22 mouse cellular contexts compared by ENCODE assay signal in the genomic region with DNA sequence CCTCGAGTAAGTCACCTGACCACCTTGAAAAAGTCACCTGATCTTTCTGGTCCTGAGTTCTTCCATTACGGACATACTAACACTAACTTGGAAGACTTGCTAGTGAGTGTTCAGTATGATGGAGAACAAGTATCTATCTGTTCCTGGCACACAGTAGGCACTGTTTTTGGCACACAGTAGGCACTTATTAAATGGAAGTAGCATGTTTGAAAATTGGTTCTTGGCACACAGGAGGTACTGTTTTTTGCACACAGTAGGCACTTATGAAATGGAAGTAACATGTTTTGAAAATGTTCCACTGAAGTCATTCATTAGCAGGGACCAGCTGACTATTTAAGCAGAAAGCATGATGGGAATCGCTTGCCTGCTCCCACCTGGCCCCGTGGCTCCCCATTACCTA. TPM values are rescaled to one million over a fixed set of nuclear protein-coding genes. Genes with fewer than 3 reads are reported as not detected.
DNase-seq lines count a peak whose midpoint lies in the region; ATAC-seq and TF ChIP-seq lines count a peak whose summit lies in the region.
"Had no signal": no experiment of that assay in that cellular context is flagged by ENCODE, and none has a peak within 500 bp of the region (broad histone marks: within the 10 kb centered on the region; RNA-seq: fewer than 3 reads in every experiment).

No protein-coding gene starts in this region.

- WGBS in embryonic facial prominence, embryonic 13.5 days = 68% methylated on average over 4 of the region's 4 CpGs
- WGBS in embryonic facial prominence, embryonic 10.5 days = 77% methylated on average over 4 of the region's 4 CpGs
- WGBS in limb, embryonic 13.5 days = 77% methylated on average over 4 of the region's 4 CpGs
- WGBS in limb, embryonic 10.5 days = 81% methylated on average over 4 of the region's 4 CpGs

- H3K36me3 ChIP-seq in embryonic facial prominence, embryonic 13.5 days = no peaks in the 10 kb centered on the region
- H3K36me3 ChIP-seq in embryonic facial prominence, embryonic 10.5 days (replicated peaks) = no peaks in the 10 kb centered on the region
- H3K36me3 ChIP-seq in limb, embryonic 13.5 days = no peaks in the 10 kb centered on the region
- H3K36me3 ChIP-seq in limb, embryonic 10.5 days = no peaks in the 10 kb centered on the region
- no peaks in the 10 kb centered on the region for H3K36me3 ChIP-seq in CH12.LX (replicated peaks in 1 of 2; ENCODE audit: control insufficient read depth in 1 of 2, insufficient read depth in 1 of 2, low read length in 1 of 2)
- H3K36me3 ChIP-seq: G1E had no signal

- dilution Hi-C loops in CH12.LX (cut with MboI; ENCODE audit: extremely low pct_ligation_motif_present, extremely low pct_unique_long_range_greater_than_20kb, low sequenced_read_pairs) = no loop called here

- no peak for TF ChIP-seq EP300 in CH12.LX (IDR thresholded peaks at IDR 0.05; ENCODE audit: low read length)

- no peak for TF ChIP-seq POLR2A in CH12.LX (IDR thresholded peaks at IDR 0.05; ENCODE audit: low read depth, low read length)

- no peak for TF ChIP-seq CTCF in CH12.LX (conservative IDR thresholded peaks at IDR 0.05 in 1 of 2, IDR thresholded peaks at IDR 0.05 in 1 of 2; ENCODE audit: low read depth in 2 of 2, low read length in 2 of 2)

- in situ Hi-C loops in CH12.LX (cut with MboI; ENCODE audit: low pct_ligation_motif_present, low pct_unique_long_range_greater_than_20kb, low sequenced_read_pairs) = no loop called here

- no peak for ATAC-seq in embryonic facial prominence, embryonic 13.5 days (ENCODE audit: insufficient number of reproducible peaks, insufficient read depth, low FRiP score, low TSS enrichment, low read depth)
- ATAC-seq in limb, embryonic 13.5 days (ENCODE audit: low FRiP score, low read depth) = no peak
- ATAC-seq: activated CD4-positive, CD25-positive, alpha-beta regulatory T cell, adult 4 months; CD4-positive, CD25-positive, alpha-beta regulatory T cell, adult 4 months; Patski had no signal

- no peak for TF ChIP-seq RAD21 in CH12.LX (IDR thresholded peaks at IDR 0.05; ENCODE audit: low read depth, low read length)

- H3K4me1 ChIP-seq in embryonic facial prominence, embryonic 13.5 days = peaks cover 24% of the 10 kb centered on the region
- 0 out of 2 replicates have a peak, but pooled peaks cover 6% of the 10 kb centered on the region for H3K4me1 ChIP-seq in embryonic facial prominence, embryonic 10.5 days
- H3K4me1 ChIP-seq in limb, embryonic 13.5 days = peaks cover 27% of the 10 kb centered on the region
- H3K4me1 ChIP-seq in limb, embryonic 10.5 days = peaks cover 15% of the 10 kb centered on the region
- H3K4me1 ChIP-seq in CH12.LX (ENCODE audit: control insufficient read depth in 1 of 2, insufficient read depth in 2 of 2) = peaks cover 6 to 9% of the 10 kb centered on the region in 2 experiments; a peak in 3 of 4 replicates

- H3K79me2 ChIP-seq in CH12.LX (replicated peaks; ENCODE audit: control insufficient read depth, extremely low read depth, insufficient read depth, poor library complexity, severe bottlenecking) = no peaks in the 10 kb centered on the region

- no peak overlapping the region for H3K4me3 ChIP-seq in embryonic facial prominence, embryonic 13.5 days
- no peak overlapping the region for H3K4me3 ChIP-seq in embryonic facial prominence, embryonic 10.5 days
- no peak overlapping the region for H3K4me3 ChIP-seq in limb, embryonic 13.5 days
- H3K4me3 ChIP-seq in limb, embryonic 10.5 days = no peak overlapping the region
- H3K4me3 ChIP-seq in CH12.LX (replicated peaks in 1 of 3; ENCODE audit: low read depth in 2 of 3, low read length in 2 of 3, poor library complexity in 1 of 3) = no peak overlapping the region

- H3K27ac ChIP-seq in embryonic facial prominence, embryonic 13.5 days = 0 out of 2 replicates have a peak overlapping the region, but pooled peaks have one; percentile 52
- H3K27ac ChIP-seq in embryonic facial prominence, embryonic 10.5 days (replicated peaks) = no peak overlapping the region
- 0 out of 2 replicates have a peak overlapping the region, but pooled peaks have one; percentile 10 for H3K27ac ChIP-seq in limb, embryonic 13.5 days
- H3K27ac ChIP-seq in limb, embryonic 10.5 days = no peak overlapping the region
- H3K27ac ChIP-seq in CH12.LX (ENCODE audit: insufficient read depth, low read depth) = no peak overlapping the region

- H3K4me2 ChIP-seq in embryonic facial prominence, embryonic 13.5 days = peak overlapping the region; percentile 31; the same call in 1 of the 2 replicates
- no peak overlapping the region for H3K4me2 ChIP-seq in limb, embryonic 13.5 days (replicated peaks)
- no peak overlapping the region; the same call in 1 of the 2 replicates for H3K4me2 ChIP-seq in CH12.LX (ENCODE audit: insufficient read depth, low read depth, poor library complexity, severe bottlenecking)

- no peak overlapping the region for H3K9ac ChIP-seq in embryonic facial prominence, embryonic 13.5 days
- H3K9ac ChIP-seq in limb, embryonic 13.5 days = no peak overlapping the region
- H3K9ac ChIP-seq in CH12.LX (ENCODE audit: insufficient read depth, low read depth) = no peak overlapping the region

- no peak for DNase-seq in embryonic facial prominence, embryonic 10.5 days (ENCODE audit: low spot score)
- no peak for DNase-seq in limb, embryonic 10.5 days (ENCODE audit: low spot score)
- peak; percentile 7 for DNase-seq in CH12.LX (ENCODE audit: extremely low read depth)
- no peak for DNase-seq in left cerebral cortex, adult 8-10 months (ENCODE audit: low spot score in 2 of 2)
- DNase-seq: adrenal gland, adult 2 months; adrenal gland, adult 8-10 months; adrenal gland, postnatal 10 days; adrenal gland, postnatal 14 days; adrenal gland, postnatal 25 days; adrenal gland, postnatal 36 days; B cell, adult 2 months; cerebellum, adult 11 months; cerebellum, adult 11-12 months; cerebellum, adult 18-20 months; cerebellum, adult 2 months had no signal

- no peaks in the 10 kb centered on the region for H3K27me3 ChIP-seq in embryonic facial prominence, embryonic 13.5 days
- 0 out of 2 replicates have a peak, but pooled peaks cover 4% of the 10 kb centered on the region for H3K27me3 ChIP-seq in embryonic facial prominence, embryonic 10.5 days (replicated peaks; ENCODE audit: low read depth, poor library complexity, severe bottlenecking)
- no peaks in the 10 kb centered on the region for H3K27me3 ChIP-seq in limb, embryonic 13.5 days
- H3K27me3 ChIP-seq in limb, embryonic 10.5 days (ENCODE audit: low read depth, poor library complexity, severe bottlenecking) = no peaks in the 10 kb centered on the region
- peaks cover 49% of the 10 kb centered on the region for H3K27me3 ChIP-seq in CH12.LX (replicated peaks)
- H3K27me3 ChIP-seq: Patski had no signal

- no peaks in the 10 kb centered on the region; the same call in 1 of the 2 replicates for H3K9me3 ChIP-seq in embryonic facial prominence, embryonic 13.5 days
- no peaks in the 10 kb centered on the region for H3K9me3 ChIP-seq in embryonic facial prominence, embryonic 10.5 days
- H3K9me3 ChIP-seq in limb, embryonic 13.5 days = no peaks in the 10 kb centered on the region
- H3K9me3 ChIP-seq in limb, embryonic 10.5 days (replicated peaks) = no peaks in the 10 kb centered on the region
- no peaks in the 10 kb centered on the region for H3K9me3 ChIP-seq in CH12.LX (replicated peaks; ENCODE audit: low read length)

TF ChIP-seq in CH12.LX, 34 proteins besides CTCF, POLR2A, EP300 and RAD21:
- TF ChIP-seq RCOR1 (conservative IDR thresholded peaks at IDR 0.05; ENCODE audit: low read depth, low read length) (no peak), SMC3 (IDR thresholded peaks at IDR 0.05; ENCODE audit: low read depth, low read length) (no peak), ZC3H11A (IDR thresholded peaks at IDR 0.05; ENCODE audit: low read depth, low read length) (no peak), ZKSCAN1 (IDR thresholded peaks at IDR 0.05; ENCODE audit: borderline replicate concordance, low read depth, low read length) (peak; percentile 97), TCF12 (IDR thresholded peaks at IDR 0.05; ENCODE audit: low read depth, low read length) (no peak), USF2 (conservative IDR thresholded peaks at IDR 0.05; ENCODE audit: low read depth, low read length) (no peak)

RNA-seq across cellular contexts. Expression of a gene that starts 13.6 kb away (rescaled TPM):
- 31.7 and 41.1 TPM in 2 replicates for polyA plus RNA-seq in embryonic facial prominence, embryonic 13.5 days (2015; fragmentation: Nextera tagmentation; extraction: Ambion mirVana)
- 41.4 and 57.6 TPM in 2 replicates for polyA plus RNA-seq in embryonic facial prominence, embryonic 10.5 days (2016; fragmentation: Nextera tagmentation; extraction: Ambion mirVana)
- polyA plus RNA-seq in limb, embryonic 13.5 days (2015; fragmentation: Nextera tagmentation; extraction: Ambion mirVana) = 35.7 and 46.1 TPM in 2 replicates
- 32.2 and 42.0 TPM in 2 replicates for polyA plus RNA-seq in limb, embryonic 10.5 days (2016; fragmentation: Nextera tagmentation; extraction: Ambion mirVana)
- total RNA-seq in CH12.LX (2012; rRNA removed) (not detected in 2 replicates), CH12.LX (2014; rRNA removed) (not detected in 2 replicates)
- polyA plus RNA-seq in CH12.LX (2012; ENCODE audit: insufficient read length, low read depth) = not detected in 2 replicates
- total RNA-seq in left cerebral cortex, adult 8-10 months (2022) = under 1 TPM in 3 of 4 experiments, not detected in 1; 0.25 to 0.34 (median 0.26) TPM
- total RNA-seq: MEL had no signal
- polyA plus RNA-seq: activated CD4-positive, CD25-positive, alpha-beta regulatory T cell, adult 4 months; CD4-positive, CD25-positive, alpha-beta regulatory T cell, adult 4 months; G1E; Patski had no signal

Comparison
In these comparisons a context has a peak if more than half of its experiments do, and no peak if none do; other contexts are left out.
1. H3K27ac ChIP-seq: peak in embryonic facial prominence, embryonic 13.5 days (single experiment) and limb, embryonic 13.5 days (single experiment); none in embryonic facial prominence, embryonic 10.5 days (single experiment), limb, embryonic 10.5 days (single experiment) and CH12.LX (single experiment).
2. RNA of a gene that starts 13.6 kb away (polyA plus RNA-seq): 35.7 to 46.1 TPM in limb, embryonic 13.5 days, 32.2 to 42.0 TPM in limb, embryonic 10.5 days, 41.4 to 57.6 TPM in embryonic facial prominence, embryonic 10.5 days and 31.7 to 41.1 TPM in embryonic facial prominence, embryonic 13.5 days; not detected in CH12.LX; every median in the first group is over 10 times any median in the second.